Mouse (Mus musculus) liver, embryonic 14.5 days (tissue): Measurements from ENCODE around the gene Tet3. TPM values are rescaled to one million over a fixed set of nuclear protein-coding genes. Genes with fewer than 3 reads are reported as not detected.

Experiments
- ATAC-seq: fragments of 200-750 bp; cut with Nextera tagmentation; 2 replicates; pipeline ENCODE4 v1.8.0; 2017; ENCODE audit warnings: moderate number of reproducible peaks, mild to moderate bottlenecking, moderate library complexity; ENCODE audit not compliant: insufficient read depth
- DNase-seq, 3 experiments: peaks; one replicate each; pipeline ENCODE4 v3.0.0-alpha.2; 2012 to 2013; ENCODE audit warnings: low read depth in 3 of 3, low spot score in 3 of 3
- H3K27ac ChIP-seq: fragments of 300-500 bp; sonication (generic); 2 replicates; pipeline ENCODE4 v1.5.1; 2014; ENCODE audit warnings: moderate library complexity, mild to moderate bottlenecking, control low read depth, inconsistent platforms
- H3K27me3 ChIP-seq: fragments of 300-500 bp; sonication (generic); 2 replicates; pipeline ENCODE4 v1.6.1; 2014; ENCODE audit warnings: mild to moderate bottlenecking, low read length, moderate library complexity; ENCODE audit not compliant: control insufficient read depth, insufficient read depth
- H3K36me3 ChIP-seq: fragments of 300-500 bp; sonication (generic); replicated peaks from 2 replicates; pipeline ENCODE4 v1.6.1; 2014; ENCODE audit warnings: low read depth; ENCODE audit not compliant: control insufficient read depth, insufficient read depth
- H3K4me1 ChIP-seq, 2 experiments: fragments of 200-500 bp in 1 of 2; fragments of 300-500 bp in 1 of 2; sonication (generic) in 1 of 2; replicated peaks; 2 replicates each; pipeline ENCODE4 v1.6.1; 2012 to 2014; ENCODE audit warnings: antibody characterized with exemption in 1 of 2, inconsistent platforms in 1 of 2, low read length in 1 of 2; ENCODE audit not compliant: control insufficient read depth in 2 of 2, insufficient read depth in 2 of 2
- H3K4me2 ChIP-seq: fragments of 300-500 bp; sonication (generic); 2 replicates; pipeline ENCODE4 v1.6.1; 2014; ENCODE audit warnings: low read depth, mild to moderate bottlenecking, control low read depth, moderate library complexity
- H3K4me3 ChIP-seq, 2 experiments: fragments of 200-500 bp in 1 of 2; fragments of 300-500 bp in 1 of 2; sonication (generic) in 1 of 2; 2 replicates each; pipeline ENCODE4 v1.5.1; 2012 to 2014; ENCODE audit warnings: low read depth in 2 of 2, low read length in 2 of 2, mild to moderate bottlenecking in 2 of 2, control low read depth in 1 of 2, inconsistent platforms in 1 of 2, moderate library complexity in 1 of 2; ENCODE audit not compliant: insufficient read depth in 1 of 2
- H3K9ac ChIP-seq: fragments of 300-500 bp; sonication (generic); replicated peaks from 2 replicates; pipeline ENCODE4 v1.6.1; 2014; ENCODE audit warnings: mild to moderate bottlenecking, control low read depth, moderate library complexity
- H3K9me3 ChIP-seq: fragments of 300-500 bp; sonication (generic); 2 replicates; pipeline ENCODE4 v1.6.1; 2016; ENCODE audit warnings: low read length, mixed read lengths; ENCODE audit not compliant: control insufficient read depth
- CTCF ChIP-seq: IDR thresholded peaks from 2 replicates; pipeline ENCODE4 v1.5.1; 2016; ENCODE audit warnings: antibody characterized with exemption, low read depth, control low read depth
- EP300 ChIP-seq: IDR thresholded peaks from 2 replicates; pipeline ENCODE4 v1.6.1; 2016; ENCODE audit warnings: antibody characterized with exemption, low read depth
- WGBS: fragments of 180-500 bp; shearing (Covaris S2); extraction: QIAGEN DNeasy Blood & Tissue Kit; methylation state at CpG from one replicate; pipeline ENCODE4 v1.1.7; 2014; ENCODE audit not compliant: insufficient replicate concordance; 5-methylcytosine and 5-hydroxymethylcytosine counted together
- polyA plus RNA-seq, 2 experiments: library from polyadenylated mRNA; depleted of rRNA in 1 of 2; stranded (reverse) in 1 of 2; unstranded in 1 of 2; fragments of >200 nt; fragmentation: Nextera tagmentation in 1 of 2; extraction: Ambion mirVana in 1 of 2; gene quantifications; 2 replicates each; pipeline versions ENCODE4 v1.2.1 to v1.2.3; 2012 to 2014

The Tet3 gene
- polyA plus RNA-seq, 2 experiments = 3.1 to 7.7 TPM

- H3K9me3 ChIP-seq = peaks cover 2% of the 10 kb centered on the region; the same call in 1 of the 2 replicates
- no peaks in the 10 kb centered on the region for H3K36me3 ChIP-seq
- no peak overlapping the region for H3K4me2 ChIP-seq
- no peak overlapping the region for H3K27ac ChIP-seq
- no peak for ATAC-seq
- WGBS = 79% methylated on average over 9 of the region's 9 CpGs
- DNase-seq = no peak
- H3K27me3 ChIP-seq = no peaks in the 10 kb centered on the region
- H3K4me3 ChIP-seq = no peak overlapping the region
- TF ChIP-seq CTCF (no peak), EP300 (no peak)
- 0 out of 4 replicates have a peak, but pooled peaks cover 0 to 3% of the 10 kb centered on the region in 2 experiments for H3K4me1 ChIP-seq
- H3K9ac ChIP-seq = no peak overlapping the region
Measured at GRCm38 (mm10) chr6:83496009-83496752, 37.3 kb upstream of the Tet3 start.

- 23% methylated on average over 4 of the region's 4 CpGs for WGBS
- Histone ChIP-seq H3K4me3 (no peak overlapping the region), H3K9me3 (no peaks in the 10 kb centered on the region), H3K27me3 (no peaks in the 10 kb centered on the region), H3K36me3 (peaks cover 6% of the 10 kb centered on the region), H3K9ac (no peak overlapping the region), H3K4me1 (no peaks in the 10 kb centered on the region), H3K27ac (no peak overlapping the region), H3K4me2 (no peak overlapping the region)
- DNase-seq (no peak), ATAC-seq (no peak)
- TF ChIP-seq EP300 (no peak), CTCF (no peak)
Measured at GRCm38 (mm10) chr6:83490622-83491021, 31.7 kb upstream of the Tet3 start.

DNA sequence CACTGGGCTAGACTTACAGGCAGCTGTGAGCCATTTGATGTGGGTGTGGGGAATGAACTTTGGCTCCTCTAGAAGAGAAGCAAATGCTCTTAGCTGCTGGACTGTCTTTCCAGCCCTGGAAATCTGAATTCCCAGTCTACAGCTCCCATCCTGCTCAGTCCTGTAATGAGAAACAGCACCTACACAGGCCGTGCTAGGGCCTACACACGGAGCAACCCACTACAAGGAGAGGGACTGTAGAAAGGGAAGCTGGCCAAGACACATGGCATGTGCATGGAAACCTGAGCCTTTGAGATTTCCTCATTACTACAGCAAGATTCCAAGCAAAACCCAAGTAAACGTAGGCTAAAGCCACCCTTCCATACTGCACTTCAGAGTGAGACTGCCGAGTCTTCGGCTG, 29.3 kb upstream of the Tet3 start:
- WGBS = 74% methylated on average over 5 of the region's 5 CpGs
- Histone ChIP-seq H3K9ac (no peak overlapping the region), H3K27ac (no peak overlapping the region), H3K27me3 (no peaks in the 10 kb centered on the region), H3K9me3 (no peaks in the 10 kb centered on the region), H3K4me3 (no peak overlapping the region), H3K4me2 (no peak overlapping the region), H3K4me1 (no peaks in the 10 kb centered on the region), H3K36me3 (peaks cover 6% of the 10 kb centered on the region)
- ATAC-seq = no peak
- no peak for TF ChIP-seq EP300
- no peak for TF ChIP-seq CTCF
- DNase-seq = no peak

DNA sequence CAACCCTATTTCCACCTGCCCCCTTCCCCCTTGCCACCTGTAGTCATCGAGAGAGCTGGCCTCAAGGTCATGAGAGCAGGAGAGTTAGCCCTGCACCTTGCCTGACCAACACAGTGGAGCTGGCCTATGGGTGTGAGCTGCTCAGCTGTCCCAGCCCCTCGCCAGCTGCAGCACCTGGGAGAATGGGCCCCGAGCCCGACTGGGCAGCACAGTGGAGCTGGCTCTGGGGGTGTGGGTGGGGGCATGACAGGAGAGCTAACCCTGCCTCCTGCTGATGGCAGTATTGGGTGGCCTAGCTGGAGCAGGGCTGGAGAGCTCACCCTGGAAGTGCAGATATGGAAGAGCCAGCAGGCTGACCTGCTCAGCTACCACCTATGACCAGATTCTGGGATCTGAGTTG, 28.4 kb upstream of the Tet3 start:
- 78% methylated on average over 4 of the region's 4 CpGs for WGBS
- H3K27me3 ChIP-seq = no peaks in the 10 kb centered on the region
- H3K4me2 ChIP-seq = no peak overlapping the region
- H3K4me1 ChIP-seq = peaks cover 0 to 6% of the 10 kb centered on the region in 2 experiments; a peak in 2 of 4 replicates
- no peak overlapping the region for H3K4me3 ChIP-seq
- no peak for ATAC-seq
- TF ChIP-seq CTCF = no peak
- no peak for TF ChIP-seq EP300
- peaks cover 6% of the 10 kb centered on the region for H3K36me3 ChIP-seq
- DNase-seq = no peak
- H3K9me3 ChIP-seq = no peaks in the 10 kb centered on the region
- no peak overlapping the region for H3K9ac ChIP-seq
- H3K27ac ChIP-seq = no peak overlapping the region

- no peak overlapping the region for H3K4me2 ChIP-seq
- ATAC-seq (no peak), DNase-seq (no peak)
- WGBS = 69% methylated on average over 4 of the region's 4 CpGs
- H3K9ac ChIP-seq = no peak overlapping the region
- no peak overlapping the region for H3K27ac ChIP-seq
- H3K4me1 ChIP-seq = peaks cover 0 to 9% of the 10 kb centered on the region in 2 experiments; a peak in 2 of 4 replicates
- H3K4me3 ChIP-seq = no peak overlapping the region
- H3K36me3 ChIP-seq = peaks cover 6% of the 10 kb centered on the region
- H3K27me3 ChIP-seq = no peaks in the 10 kb centered on the region
- no peaks in the 10 kb centered on the region for H3K9me3 ChIP-seq
- TF ChIP-seq CTCF (no peak), EP300 (no peak)
Measured at GRCm38 (mm10) chr6:83485854-83486253, 27.0 kb upstream of the Tet3 start.
